Mouse (Mus musculus): ENCODE data around the gene Ehbp1. TPM values are rescaled to one million over a fixed set of nuclear protein-coding genes. Genes with fewer than 3 reads are reported as not detected.

The Ehbp1 gene
- total and polyA plus RNA-seq, 2 experiments from 2014 or later = 15.4 to 33.4 TPM

- H3K4me3 ChIP-seq (ENCODE audit: low read depth, low read length) = peak overlapping the region; percentile 43
- 11% methylated on average over 20 of the region's 20 CpGs for WGBS
- TF ChIP-seq CTCF (IDR thresholded peaks at IDR 0.05) = no peak
- H3K9me3 ChIP-seq (ENCODE audit: low read length) = no peaks in the 10 kb centered on the region
- peak overlapping the region; percentile 52 for H3K4me2 ChIP-seq (ENCODE audit: low read depth, low read length, poor library complexity, severe bottlenecking)
- peaks cover 4% of the 10 kb centered on the region; the same call in 1 of the 2 replicates for H3K4me1 ChIP-seq (ENCODE audit: insufficient read depth, low read length)
- DNase-seq (ENCODE audit: low spot score) = no peak
- no peak overlapping the region; the same call in 1 of the 2 replicates for H3K27ac ChIP-seq (ENCODE audit: low read depth, low read length)
- H3K9ac ChIP-seq (replicated peaks; ENCODE audit: low read length, poor library complexity, severe bottlenecking) = no peak overlapping the region
- no peaks in the 10 kb centered on the region for H3K36me3 ChIP-seq (ENCODE audit: insufficient read depth, low read length)
- H3K27me3 ChIP-seq (ENCODE audit: insufficient read depth, low read length) = peaks cover 39% of the 10 kb centered on the region
- ATAC-seq (ENCODE audit: low FRiP score) = no peak
Measured at GRCm38 (mm10) chr11:21997561-21998140, 344.4 kb downstream of the Ehbp1 start.

- TF ChIP-seq CTCF (IDR thresholded peaks at IDR 0.05) = no peak
- Histone ChIP-seq H3K27ac (ENCODE audit: low read depth, low read length) (no peak overlapping the region; the same call in none of the 2 replicates), H3K36me3 (ENCODE audit: insufficient read depth, low read length) (no peaks in the 10 kb centered on the region), H3K9me3 (ENCODE audit: low read length) (no peaks in the 10 kb centered on the region), H3K4me1 (ENCODE audit: insufficient read depth, low read length) (peaks cover 4% of the 10 kb centered on the region; the same call in 1 of the 2 replicates), H3K4me3 (ENCODE audit: low read depth, low read length) (peak overlapping the region; percentile 31), H3K4me2 (ENCODE audit: low read depth, low read length, poor library complexity, severe bottlenecking) (peak overlapping the region; percentile 52), H3K9ac (replicated peaks; ENCODE audit: low read length, poor library complexity, severe bottlenecking) (peak overlapping the region; percentile 42), H3K27me3 (ENCODE audit: insufficient read depth, low read length) (peaks cover 43% of the 10 kb centered on the region)
- 2% methylated on average over 63 of the region's 63 CpGs for WGBS
- DNase-seq (ENCODE audit: low spot score) (no peak), ATAC-seq (ENCODE audit: low FRiP score) (peak; percentile 47)
Measured at GRCm38 (mm10) chr11:21996661-21997560, 345.2 kb downstream of the Ehbp1 start.

GRCm38 (mm10) chr11:21996325-21996647, 345.8 kb downstream of the Ehbp1 start:
- peaks cover 42% of the 10 kb centered on the region for H3K27me3 ChIP-seq (ENCODE audit: insufficient read depth, low read length)
- peak overlapping the region; percentile 42; the same call in 1 of the 2 replicates for H3K9ac ChIP-seq (replicated peaks; ENCODE audit: low read length, poor library complexity, severe bottlenecking)
- DNase-seq (ENCODE audit: low spot score) = no peak
- H3K4me1 ChIP-seq (ENCODE audit: insufficient read depth, low read length) = no peaks in the 10 kb centered on the region
- WGBS = 16% methylated on average over 13 of the region's 13 CpGs
- no peaks in the 10 kb centered on the region for H3K36me3 ChIP-seq (ENCODE audit: insufficient read depth, low read length)
- 0 out of 2 replicates have a peak, but pooled peaks have one; percentile 25 for ATAC-seq (ENCODE audit: low FRiP score)
- no peaks in the 10 kb centered on the region for H3K9me3 ChIP-seq (ENCODE audit: low read length)
- H3K27ac ChIP-seq (ENCODE audit: low read depth, low read length) = no peak overlapping the region
- peak overlapping the region; percentile 31; the same call in 1 of the 2 replicates for H3K4me3 ChIP-seq (ENCODE audit: low read depth, low read length)
- H3K4me2 ChIP-seq (ENCODE audit: low read depth, low read length, poor library complexity, severe bottlenecking) = peak overlapping the region; percentile 52
- TF ChIP-seq CTCF (IDR thresholded peaks at IDR 0.05) = no peak

- H3K36me3 ChIP-seq (ENCODE audit: insufficient read depth, low read length) = no peaks in the 10 kb centered on the region
- no peaks in the 10 kb centered on the region for H3K4me1 ChIP-seq (ENCODE audit: insufficient read depth, low read length)
- H3K9ac ChIP-seq (replicated peaks; ENCODE audit: low read length, poor library complexity, severe bottlenecking) = no peak overlapping the region
- no peaks in the 10 kb centered on the region for H3K9me3 ChIP-seq (ENCODE audit: low read length)
- WGBS = 21% methylated on average over 27 of the region's 27 CpGs
- H3K27me3 ChIP-seq (ENCODE audit: insufficient read depth, low read length) = peaks cover 42% of the 10 kb centered on the region
- DNase-seq (ENCODE audit: low spot score) (no peak), ATAC-seq (ENCODE audit: low FRiP score) (no peak)
- peak overlapping the region; percentile 52 for H3K4me2 ChIP-seq (ENCODE audit: low read depth, low read length, poor library complexity, severe bottlenecking)
- no peak overlapping the region for H3K27ac ChIP-seq (ENCODE audit: low read depth, low read length)
- H3K4me3 ChIP-seq (ENCODE audit: low read depth, low read length) = peak overlapping the region; percentile 31; the same call in 1 of the 2 replicates
- no peak for TF ChIP-seq CTCF (IDR thresholded peaks at IDR 0.05)
Measured at GRCm38 (mm10) chr11:21995534-21996324, 346.4 kb downstream of the Ehbp1 start.

- Histone ChIP-seq H3K4me2 (ENCODE audit: low read depth, low read length, poor library complexity, severe bottlenecking) (peak overlapping the region; percentile 52), H3K4me3 (ENCODE audit: low read depth, low read length) (peak overlapping the region; percentile 1; the same call in 1 of the 2 replicates), H3K36me3 (ENCODE audit: insufficient read depth, low read length) (no peaks in the 10 kb centered on the region), H3K4me1 (ENCODE audit: insufficient read depth, low read length) (no peaks in the 10 kb centered on the region), H3K9me3 (ENCODE audit: low read length) (no peaks in the 10 kb centered on the region), H3K27ac (ENCODE audit: low read depth, low read length) (no peak overlapping the region), H3K27me3 (ENCODE audit: insufficient read depth, low read length) (peaks cover 46% of the 10 kb centered on the region), H3K9ac (replicated peaks; ENCODE audit: low read length, poor library complexity, severe bottlenecking) (no peak overlapping the region)
- TF ChIP-seq CTCF (IDR thresholded peaks at IDR 0.05) = no peak
- no peak for DNase-seq (ENCODE audit: low spot score)
- WGBS = 13% methylated on average over 34 of the region's 34 CpGs
- ATAC-seq (ENCODE audit: low FRiP score) = no peak
Measured at GRCm38 (mm10) chr11:21994377-21995370, 347.4 kb downstream of the Ehbp1 start.
